ENCODE assay signal across 15 mouse cellular contexts in genomic region chr10:34171191-34171590, GRCm38 (mm10). TPM values are rescaled to one million over a fixed set of nuclear protein-coding genes. Genes with fewer than 3 reads are reported as not detected.
DNase-seq lines count a peak whose midpoint lies in the region; ATAC-seq and TF ChIP-seq lines count a peak whose summit lies in the region.
"Had no signal": no experiment of that assay in that cellular context is flagged by ENCODE, and none has a peak within 500 bp of the region (broad histone marks: within the 10 kb centered on the region; RNA-seq: fewer than 3 reads in every experiment).

No protein-coding gene starts in this region.

- ATAC-seq in inflammation-experienced regulatory T-cells, adult 6 months = peak; percentile 91
- ATAC-seq in forebrain, embryonic 13.5 days = no peak
- ATAC-seq: forebrain, embryonic 15.5 days had no signal

- TF ChIP-seq CTCF in thymus, adult 2 months (IDR thresholded peaks at IDR 0.05; ENCODE audit: borderline replicate concordance, control insufficient read depth, extremely low read depth, insufficient read depth, low read length, poor library complexity) = no peak

- no peak for TF ChIP-seq POLR2A in thymus, adult 2 months (IDR thresholded peaks at IDR 0.05; ENCODE audit: control insufficient read depth, extremely low read depth, insufficient read depth, low read length, poor library complexity)

- H3K4me3 ChIP-seq in thymus, adult 2 months (ENCODE audit: control insufficient read depth, insufficient read depth, low read length) = no peak overlapping the region
- H3K4me3 ChIP-seq in midbrain, embryonic 10.5 days = no peak overlapping the region
- no peak overlapping the region for H3K4me3 ChIP-seq in forebrain, embryonic 13.5 days
- H3K4me3 ChIP-seq: erythroblast, embryonic 14.5 days; forebrain, embryonic 15.5 days; kidney, embryonic 15.5 days; megakaryocyte, embryonic 14.5 days; neural tube, embryonic 15.5 days had no signal

- H3K9me3 ChIP-seq in midbrain, embryonic 10.5 days (replicated peaks) = no peaks in the 10 kb centered on the region
- no peaks in the 10 kb centered on the region for H3K9me3 ChIP-seq in forebrain, embryonic 13.5 days (replicated peaks)
- H3K9me3 ChIP-seq: forebrain, embryonic 15.5 days; kidney, embryonic 15.5 days; neural tube, embryonic 15.5 days had no signal

- H3K36me3 ChIP-seq in thymus, adult 2 months (ENCODE audit: control insufficient read depth, insufficient read depth, low read length) = no peaks in the 10 kb centered on the region
- no peaks in the 10 kb centered on the region for H3K36me3 ChIP-seq in midbrain, embryonic 10.5 days
- H3K36me3 ChIP-seq in forebrain, embryonic 13.5 days (ENCODE audit: poor library complexity, severe bottlenecking) = no peaks in the 10 kb centered on the region
- H3K36me3 ChIP-seq: forebrain, embryonic 15.5 days; kidney, embryonic 15.5 days; neural tube, embryonic 15.5 days had no signal

- peaks cover 5% of the 10 kb centered on the region for H3K4me1 ChIP-seq in thymus, adult 2 months (replicated peaks; ENCODE audit: control insufficient read depth, insufficient read depth, low read length)
- no peaks in the 10 kb centered on the region for H3K4me1 ChIP-seq in midbrain, embryonic 10.5 days
- no peaks in the 10 kb centered on the region for H3K4me1 ChIP-seq in forebrain, embryonic 13.5 days
- H3K4me1 ChIP-seq: forebrain, embryonic 15.5 days; kidney, embryonic 15.5 days; neural tube, embryonic 15.5 days had no signal

- no peak overlapping the region for H3K9ac ChIP-seq in forebrain, embryonic 13.5 days
- H3K9ac ChIP-seq: forebrain, embryonic 15.5 days; kidney, embryonic 15.5 days; neural tube, embryonic 15.5 days had no signal

- no peak overlapping the region for H3K4me2 ChIP-seq in forebrain, embryonic 13.5 days
- H3K4me2 ChIP-seq: forebrain, embryonic 15.5 days; kidney, embryonic 15.5 days; neural tube, embryonic 15.5 days had no signal

- WGBS in thymus, adult 2 months = 36% methylated on average over 3 of the region's 3 CpGs
- 95% methylated on average over 3 of the region's 3 CpGs for WGBS in midbrain, embryonic 10.5 days
- WGBS in forebrain, embryonic 13.5 days = 94% methylated on average over 3 of the region's 3 CpGs

- DNase-seq in spleen, postnatal 36 days (ENCODE audit: low spot score in 2 of 2) = peak; percentile 44 to 45
- DNase-seq in spleen, postnatal 10 days (ENCODE audit: low spot score in 2 of 2) = no peak
- peak; percentile 33 for DNase-seq in thymus, adult 2 months
- no peak for DNase-seq in adrenal gland, postnatal 36 days
- DNase-seq in midbrain, embryonic 10.5 days (ENCODE audit: low spot score) = no peak
- DNase-seq: adrenal gland, postnatal 10 days; cerebellum, adult 8-10 months had no signal

- no peak overlapping the region; the same call in 1 of the 2 replicates for H3K27ac ChIP-seq in thymus, adult 2 months (ENCODE audit: control insufficient read depth, insufficient read depth, low read length)
- no peak overlapping the region for H3K27ac ChIP-seq in midbrain, embryonic 10.5 days (replicated peaks)
- H3K27ac ChIP-seq in forebrain, embryonic 13.5 days = no peak overlapping the region
- H3K27ac ChIP-seq: forebrain, embryonic 15.5 days; kidney, embryonic 15.5 days; neural tube, embryonic 15.5 days had no signal

- no peaks in the 10 kb centered on the region for H3K27me3 ChIP-seq in thymus, adult 2 months (ENCODE audit: control insufficient read depth, insufficient read depth, low read length)
- H3K27me3 ChIP-seq in midbrain, embryonic 10.5 days (ENCODE audit: low read depth, poor library complexity, severe bottlenecking) = no peaks in the 10 kb centered on the region
- no peaks in the 10 kb centered on the region for H3K27me3 ChIP-seq in forebrain, embryonic 13.5 days
- H3K27me3 ChIP-seq: forebrain, embryonic 15.5 days; kidney, embryonic 15.5 days; neural tube, embryonic 15.5 days had no signal

RNA-seq across cellular contexts. Expression of gene Dse, which starts 36.3 kb away (rescaled TPM):
- polyA plus RNA-seq in inflammation-experienced regulatory T-cells, adult 6 months (2017; shearing (Covaris generic)) = 1 to 10 TPM; 1.0 to 3.3 (median 2.4) TPM
- 6.3 and 7.5 TPM in 2 replicates for polyA plus RNA-seq in thymus, adult 2 months (2012; rRNA removed)
- 10 to 100 TPM in 1 of 2 experiments, 1 to 10 TPM in 1; 8.2 to 14.2 TPM for total RNA-seq in adrenal gland, postnatal 36 days (2021)
- 22.0 and 22.8 TPM in 2 replicates for polyA plus RNA-seq in midbrain, embryonic 10.5 days (2016; fragmentation: Nextera tagmentation; extraction: Ambion mirVana)
- polyA plus RNA-seq in forebrain, embryonic 13.5 days (2015; fragmentation: Nextera tagmentation; extraction: Ambion mirVana) = 4.6 and 4.9 TPM in 2 replicates
- polyA plus RNA-seq: erythroblast, embryonic 14.5 days had no signal

RNA-seq across cellular contexts. Expression of gene Calhm6, which starts 43.4 kb away (rescaled TPM):
- 10 to 100 TPM; 30.6 to 42.2 (median 39.7) TPM for polyA plus RNA-seq in inflammation-experienced regulatory T-cells, adult 6 months (2017; shearing (Covaris generic))
- polyA plus RNA-seq in thymus, adult 2 months (2012; rRNA removed) = 13.5 and 16.5 TPM in 2 replicates
- total RNA-seq in adrenal gland, postnatal 36 days (2021) = under 1 TPM; 0.66 to 0.76 TPM
- polyA plus RNA-seq in midbrain, embryonic 10.5 days (2016; fragmentation: Nextera tagmentation; extraction: Ambion mirVana) = 0.21 and 0.36 TPM in 2 replicates
- polyA plus RNA-seq in forebrain, embryonic 13.5 days (2015; fragmentation: Nextera tagmentation; extraction: Ambion mirVana) = 0.21 and 0.33 TPM in 2 replicates
- polyA plus RNA-seq: C2C12; erythroblast, embryonic 14.5 days had no signal

Comparison
In these comparisons a context has a peak if more than half of its experiments do, and no peak if none do; other contexts are left out.
1. DNase-seq: peak in spleen, postnatal 36 days (2 of 2) and thymus, adult 2 months (single experiment); none in spleen, postnatal 10 days (0 of 2), adrenal gland, postnatal 36 days (0 of 2) and midbrain, embryonic 10.5 days (single experiment).
2. RNA of gene Calhm6, which starts 43.4 kb away (polyA plus RNA-seq): 30.6 to 42.2 TPM in inflammation-experienced regulatory T-cells, adult 6 months and 13.5 to 16.5 TPM in thymus, adult 2 months; 0.21 to 0.36 TPM in midbrain, embryonic 10.5 days and 0.21 to 0.33 TPM in forebrain, embryonic 13.5 days; every median in the first group is over 10 times any median in the second.